Mouse (Mus musculus): Measurements from ENCODE around the gene Card10.

The Card10 gene

DNA sequence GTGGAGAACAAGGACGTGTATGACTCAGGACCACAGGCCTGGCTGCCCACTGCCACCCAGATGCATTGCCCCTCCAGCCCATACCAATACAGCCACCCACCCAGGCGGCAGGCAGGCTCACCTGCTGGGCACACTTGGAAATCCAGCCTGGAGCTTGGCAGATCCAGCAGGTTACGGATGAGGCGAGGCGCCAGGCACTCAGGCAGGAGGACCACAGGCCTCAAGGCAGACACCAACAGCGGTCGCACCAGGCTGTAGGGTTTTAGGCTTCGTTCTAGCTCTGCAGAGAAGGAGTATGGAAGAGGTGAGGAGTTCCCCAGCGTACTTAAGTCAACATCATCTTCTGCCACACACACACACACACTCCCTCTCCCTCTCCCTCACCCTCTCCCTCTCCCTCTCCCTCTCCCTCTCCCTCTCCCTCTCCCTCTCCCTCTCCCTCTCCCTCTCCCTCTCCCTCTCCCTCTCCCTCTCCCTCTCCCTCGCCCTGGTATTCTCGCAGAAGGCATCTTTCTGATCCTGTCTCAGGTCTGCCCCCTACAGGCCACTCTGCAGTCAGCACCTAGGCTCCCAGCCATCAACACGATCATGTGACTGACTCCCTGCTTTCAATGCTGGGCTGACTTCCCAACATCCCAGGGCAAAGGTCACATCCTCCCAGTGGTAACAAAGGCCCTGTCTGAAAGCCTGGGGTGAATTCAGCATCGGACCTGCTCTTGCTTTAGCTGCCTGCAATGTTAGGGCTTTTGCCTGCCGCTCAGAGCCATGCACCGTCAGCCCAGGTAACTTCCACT is 24.6 kb downstream of the Card10 start:
- intact Hi-C loops (cut with DNase I), result no loop called here

DNA sequence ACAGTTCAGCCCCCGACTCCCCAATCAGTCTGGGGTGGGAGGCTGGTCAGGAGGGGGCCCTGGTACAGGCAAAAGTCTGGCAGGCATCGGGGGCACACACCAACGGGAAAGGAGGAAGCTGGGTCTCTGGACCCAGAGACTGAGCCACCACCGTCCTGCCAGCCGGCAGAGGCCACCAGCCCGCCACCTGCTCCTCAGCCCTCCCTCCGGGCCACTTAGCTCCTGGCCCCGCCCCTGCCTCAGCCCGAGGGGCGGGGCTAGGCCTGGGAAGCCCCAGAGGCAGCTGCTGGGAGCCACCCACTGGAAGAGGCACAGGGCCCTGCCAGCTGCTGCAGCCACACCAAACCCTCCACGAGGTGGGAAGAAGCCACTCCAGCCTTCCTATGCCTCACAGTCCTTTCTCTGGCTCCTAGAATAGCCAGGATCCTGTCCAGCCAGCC is 29.5 kb downstream of the Card10 start, which contains the start of gene Mfng:
Mfng (minus strand) TSS at position 186 of the 440 bp plus-strand sequence.
- intact Hi-C loops (cut with DNase I), result no loop called here

DNA sequence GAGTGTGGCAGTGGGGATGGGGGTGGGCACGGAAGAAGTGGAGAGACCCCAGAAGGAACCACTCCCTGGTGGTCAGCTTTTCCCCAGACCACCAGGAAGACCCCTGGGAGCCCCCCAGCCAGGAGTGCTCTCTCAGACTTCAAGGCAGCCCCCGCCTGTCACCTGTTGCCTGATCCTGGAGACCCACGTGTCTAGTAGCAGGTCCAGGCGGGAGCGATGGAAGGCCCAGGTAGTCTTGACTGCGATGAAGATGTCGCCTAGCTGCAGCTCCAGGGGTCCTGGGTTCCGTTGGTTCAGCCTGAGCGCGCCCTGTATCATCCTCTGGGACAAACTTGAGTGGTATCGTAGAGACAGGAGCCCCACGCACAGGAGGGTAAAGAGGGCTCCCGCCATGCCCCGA is 30.0 kb downstream of the Card10 start:
- intact Hi-C loops (cut with DNase I), result no loop called here

DNA sequence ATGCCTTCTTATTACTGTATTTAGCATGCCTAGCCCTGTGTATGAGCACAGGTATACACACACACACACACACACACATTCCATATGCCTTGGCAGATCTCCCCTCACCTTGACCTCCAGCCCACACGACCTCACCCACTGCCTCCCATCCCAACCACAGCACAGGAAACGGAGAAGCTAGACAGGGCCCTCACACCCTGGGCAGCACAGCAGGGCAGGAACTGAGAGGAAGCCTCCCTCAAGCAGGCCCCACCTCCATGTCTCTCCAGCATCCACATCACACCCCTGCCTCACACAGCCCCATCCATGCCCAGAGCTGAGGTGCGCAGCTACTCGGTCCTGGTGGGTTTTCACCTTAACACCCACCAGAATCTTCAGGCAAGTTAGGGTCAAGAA is 30.5 kb downstream of the Card10 start:
- intact Hi-C loops (cut with DNase I), result no loop called here

DNA sequence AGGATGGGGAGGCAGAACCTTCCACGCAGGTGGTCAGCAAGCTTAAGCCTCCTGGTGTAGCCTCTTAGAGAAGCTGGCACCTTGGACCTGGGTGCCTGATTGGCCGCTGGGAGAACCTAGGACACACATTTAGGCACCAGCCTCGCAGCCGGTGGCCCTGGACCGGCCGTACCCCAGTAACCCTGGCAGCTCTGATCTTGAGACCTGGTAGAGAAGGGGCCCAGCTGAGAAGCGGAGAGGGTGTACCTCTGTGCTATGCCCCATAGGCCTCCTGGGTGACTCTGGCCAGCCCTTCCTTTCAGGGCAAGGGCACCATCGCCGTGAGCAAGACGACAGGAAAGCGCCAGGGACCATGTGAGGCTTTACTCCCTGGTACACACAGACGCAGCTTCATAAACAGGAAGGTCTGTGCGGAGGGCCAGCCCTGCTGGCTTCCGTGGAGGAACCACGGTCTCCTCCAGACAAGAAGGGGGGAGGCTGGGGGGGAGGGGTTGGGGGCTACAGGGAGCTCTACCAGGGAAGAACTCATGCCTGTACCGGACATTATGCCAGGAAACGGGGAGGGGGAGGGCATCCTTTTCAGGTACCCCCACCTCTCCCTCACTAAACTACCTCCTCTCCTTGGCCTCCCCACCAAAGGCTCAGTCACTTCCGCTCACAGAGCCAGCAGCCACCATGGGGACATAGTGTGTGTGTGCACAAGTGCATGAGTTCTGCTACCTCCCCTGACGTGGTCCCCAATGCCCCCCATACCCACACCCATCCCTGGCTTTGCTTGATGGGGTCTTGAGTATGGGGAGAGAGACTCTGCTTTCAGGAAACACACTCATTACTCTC is 31.1 kb downstream of the Card10 start:
- intact Hi-C loops (cut with DNase I), result no loop called here

DNA sequence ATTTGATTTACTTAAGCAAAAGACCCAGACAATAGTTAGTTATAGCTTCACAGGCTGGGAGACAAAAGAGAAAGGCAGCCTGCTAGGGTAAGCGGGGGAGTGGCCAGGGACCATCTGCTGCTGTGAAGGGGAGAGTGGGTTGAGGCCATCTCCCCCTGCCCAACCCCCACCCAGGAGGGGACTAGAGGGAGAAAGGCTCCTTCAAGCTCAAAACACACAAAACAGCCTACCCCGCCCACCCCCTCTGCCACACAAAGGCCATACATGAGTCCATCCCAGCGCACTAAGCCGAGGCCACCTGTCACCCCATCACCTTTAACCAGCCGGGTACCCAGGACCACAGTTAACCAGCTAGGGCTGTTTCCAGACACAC is 31.9 kb downstream of the Card10 start:
- intact Hi-C loops (cut with DNase I), result no loop called here

DNA sequence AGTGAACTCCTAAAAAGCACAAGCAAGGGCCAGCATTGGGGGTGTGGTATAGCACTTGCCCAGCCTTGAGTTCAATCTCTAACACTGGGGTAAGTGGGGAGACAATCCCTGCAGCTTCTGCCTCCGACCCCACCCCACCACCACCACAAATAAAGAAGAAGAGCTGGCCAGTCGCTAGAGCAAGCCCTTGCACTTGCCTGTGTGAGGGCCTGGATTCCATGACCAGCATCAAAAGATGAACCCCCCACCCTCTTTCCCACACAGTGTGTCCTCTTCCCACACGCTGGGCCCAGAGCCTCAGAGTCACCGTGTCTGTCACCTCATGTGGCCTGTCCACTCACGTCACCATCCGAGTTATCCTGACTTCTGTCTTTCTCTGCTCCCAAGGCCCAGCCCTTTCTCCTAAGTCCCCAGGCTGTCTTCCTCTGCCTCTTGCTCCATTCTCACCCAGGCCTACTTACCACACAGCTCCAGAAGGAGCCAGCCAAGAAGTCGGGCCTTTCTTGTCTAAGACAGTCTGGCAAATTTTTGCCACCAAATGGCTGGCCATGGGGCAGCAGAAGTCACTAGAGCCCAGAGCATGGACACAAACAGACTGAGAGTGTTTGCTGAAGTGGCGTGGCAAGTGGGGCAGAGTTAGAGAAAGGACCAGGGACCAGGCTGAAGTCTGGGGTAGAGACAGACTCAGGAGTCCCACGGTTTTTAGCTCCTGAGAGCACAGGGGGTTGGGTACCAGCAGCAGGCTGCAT is 32.4 kb downstream of the Card10 start:
- intact Hi-C loops (cut with DNase I), result no loop called here

DNA sequence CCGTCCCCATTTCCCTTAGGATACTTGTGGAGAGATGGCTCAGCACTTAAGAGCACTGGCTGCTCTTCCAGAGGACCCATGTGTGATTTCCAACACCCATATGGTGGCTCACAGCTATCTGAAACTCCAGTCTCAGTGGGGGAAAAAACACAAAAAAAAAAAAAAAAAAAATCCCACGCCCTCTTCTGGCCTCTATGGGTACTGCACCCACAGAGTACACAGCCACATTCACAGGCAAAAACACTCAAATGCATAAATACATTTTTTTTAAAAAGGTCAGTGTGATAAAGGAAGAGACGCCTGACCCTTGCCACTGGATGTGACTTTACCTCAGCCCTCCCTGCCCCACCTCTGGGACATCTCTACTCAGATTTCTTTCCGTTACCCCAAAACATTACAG is 33.8 kb downstream of the Card10 start:
- intact Hi-C loops (cut with DNase I), result no loop called here

DNA sequence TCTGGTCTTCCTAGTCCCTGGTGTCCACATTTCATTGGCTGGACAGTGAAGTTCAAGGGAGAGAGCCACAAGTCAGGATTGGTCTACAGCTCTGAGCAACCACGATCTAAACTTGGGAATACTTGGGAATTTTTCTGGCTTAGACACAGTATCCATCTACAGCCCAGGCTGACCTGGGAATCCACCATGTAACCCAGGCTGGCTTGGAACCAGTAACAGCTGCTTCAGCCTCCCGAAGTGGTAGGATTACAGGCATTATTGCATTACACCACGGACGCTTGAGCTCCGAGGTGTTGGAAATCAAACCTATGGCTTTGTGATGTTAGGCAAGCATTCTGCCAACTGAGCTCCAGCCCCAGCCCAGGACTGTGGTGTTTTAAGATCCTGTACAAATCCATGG is 39.1 kb downstream of the Card10 start:
- intact Hi-C loops (cut with DNase I), result no loop called here

DNA sequence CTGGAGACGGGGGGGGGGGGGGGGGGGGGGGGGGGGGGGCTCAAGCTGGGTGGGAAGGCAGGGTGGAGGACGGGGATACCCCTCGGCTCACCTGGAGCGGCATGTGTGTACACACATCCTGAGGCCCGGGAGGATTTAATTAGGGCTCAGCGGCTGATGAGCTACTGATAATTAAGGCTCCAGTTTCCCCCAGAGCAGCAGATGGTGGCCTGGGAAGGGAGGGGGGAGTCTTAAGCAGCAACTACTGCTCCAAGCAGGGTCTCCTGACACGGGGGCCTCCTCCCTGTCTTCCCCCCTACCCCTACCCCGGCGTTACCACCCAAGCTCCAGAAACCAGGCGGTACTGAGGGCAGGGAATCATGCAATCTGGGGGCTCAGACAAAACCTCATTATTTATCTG is 39.6 kb downstream of the Card10 start:
- intact Hi-C loops (cut with DNase I), result no loop called here

DNA sequence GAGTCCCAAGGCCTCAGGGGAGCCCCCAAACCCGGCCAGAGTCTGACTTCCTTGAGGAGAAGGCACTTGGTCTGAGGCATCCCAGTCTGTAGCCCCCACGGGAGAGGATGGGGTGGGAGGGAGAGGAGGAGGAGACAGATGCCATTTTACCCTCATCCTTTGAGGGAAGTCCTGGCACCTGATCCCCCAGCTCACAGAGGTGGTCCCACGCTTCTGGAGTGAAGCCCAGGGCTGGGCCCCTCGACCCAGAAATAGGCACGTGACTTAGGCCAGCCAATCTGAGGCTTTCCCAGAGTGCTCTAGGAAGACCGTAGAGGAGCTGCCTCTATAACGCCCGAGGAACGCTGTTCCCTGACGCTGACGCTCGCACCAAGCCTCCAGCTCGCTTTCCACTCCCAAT is 41.7 kb downstream of the Card10 start:
- intact Hi-C loops (cut with DNase I), result no loop called here

DNA sequence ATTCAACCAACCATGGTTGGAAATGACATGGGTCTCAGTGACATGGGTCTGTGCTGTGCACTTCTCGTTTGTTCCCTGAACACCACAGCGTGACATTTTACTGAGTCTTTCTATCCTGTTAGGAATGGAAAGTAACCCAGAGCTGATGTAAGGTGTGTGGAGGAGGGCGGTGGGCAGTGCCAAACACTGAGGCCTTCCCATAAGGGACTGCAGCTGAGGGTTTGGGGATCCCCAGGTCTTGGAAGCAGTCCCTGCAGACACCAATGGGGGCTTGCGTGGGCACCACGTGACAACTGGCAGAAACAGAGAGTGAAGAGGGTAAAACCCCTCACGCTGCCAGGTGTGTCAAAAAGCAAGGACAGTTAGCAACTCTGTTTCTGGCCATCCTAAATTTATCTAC is 44.7 kb downstream of the Card10 start:
- intact Hi-C loops (cut with DNase I), result no loop called here

DNA sequence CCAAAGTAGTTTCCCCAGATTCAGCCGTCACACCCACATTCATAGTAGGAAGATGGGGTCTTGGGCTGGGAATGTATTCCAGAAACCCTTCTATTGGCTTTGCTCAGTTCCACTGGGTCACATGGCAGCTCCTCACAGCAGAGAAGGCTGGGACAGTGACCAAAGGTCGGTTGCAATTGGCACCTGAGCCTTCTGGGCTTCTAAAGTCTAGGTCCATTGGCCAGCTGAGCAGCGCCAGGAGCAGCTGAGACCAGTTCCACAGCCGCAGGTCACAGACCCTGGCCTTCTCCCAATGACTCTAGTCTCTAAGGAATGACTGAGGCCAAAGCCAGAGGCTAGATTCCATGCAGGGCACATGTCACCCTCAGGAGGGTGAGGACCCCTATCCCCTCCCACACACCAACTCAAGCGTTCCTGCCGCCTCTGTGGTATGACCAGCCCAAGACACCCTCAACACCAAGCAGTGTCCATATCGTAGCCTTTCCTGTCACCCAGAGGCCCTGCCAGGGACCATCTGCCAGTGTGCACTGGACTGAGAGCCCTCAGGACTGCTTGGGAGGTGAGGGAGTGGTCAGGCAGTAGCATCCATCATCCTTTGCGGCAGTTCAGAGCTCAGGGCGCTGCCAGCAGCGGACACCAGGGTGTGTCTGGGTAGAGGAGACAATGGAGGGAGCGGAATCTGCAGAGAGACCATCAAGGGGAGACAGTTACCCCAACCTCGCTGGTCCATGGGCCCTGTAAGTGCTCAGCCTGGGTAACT is 46.7 kb downstream of the Card10 start:
- intact Hi-C loops (cut with DNase I), result no loop called here

DNA sequence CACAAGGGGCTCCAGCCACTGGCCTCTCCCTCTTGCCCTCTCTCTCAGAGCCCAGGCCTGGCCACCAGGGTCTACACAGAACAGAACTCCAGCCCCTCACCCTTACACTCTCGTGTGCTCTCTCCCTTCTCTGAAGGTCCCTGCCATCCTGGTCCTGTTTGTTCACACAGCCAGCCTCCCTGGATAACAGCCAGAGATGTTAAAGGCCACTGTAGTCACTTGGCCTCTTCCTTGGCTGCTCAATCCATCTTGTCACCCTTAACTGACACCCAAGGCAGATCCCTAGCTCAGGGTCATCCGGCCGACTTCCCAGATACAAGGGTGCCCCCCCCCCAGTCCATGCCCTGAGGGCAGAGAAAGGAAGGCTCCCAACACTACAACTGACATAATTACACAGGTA is 47.6 kb downstream of the Card10 start:
- intact Hi-C loops (cut with DNase I), result no loop called here

DNA sequence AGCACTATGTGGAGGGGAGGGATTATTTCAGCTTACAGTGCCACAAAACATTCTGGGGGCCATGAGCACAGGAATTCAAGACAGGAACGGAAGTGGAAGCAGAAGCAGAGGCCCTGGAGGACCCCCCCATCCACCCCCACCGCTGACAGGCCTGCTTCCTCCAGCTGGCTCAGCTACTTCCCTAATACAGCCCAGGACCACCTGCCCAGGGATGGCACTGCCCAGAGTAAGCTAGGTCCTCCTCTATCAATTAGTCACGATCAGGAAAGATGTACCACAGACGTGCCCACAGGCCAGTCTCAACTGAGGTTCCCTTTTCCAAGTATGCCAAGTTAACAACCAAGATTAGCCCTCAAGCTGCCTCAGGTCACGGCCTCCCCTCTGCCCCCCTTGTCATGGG is 48.7 kb downstream of the Card10 start:
- intact Hi-C loops (cut with DNase I), result no loop called here

DNA sequence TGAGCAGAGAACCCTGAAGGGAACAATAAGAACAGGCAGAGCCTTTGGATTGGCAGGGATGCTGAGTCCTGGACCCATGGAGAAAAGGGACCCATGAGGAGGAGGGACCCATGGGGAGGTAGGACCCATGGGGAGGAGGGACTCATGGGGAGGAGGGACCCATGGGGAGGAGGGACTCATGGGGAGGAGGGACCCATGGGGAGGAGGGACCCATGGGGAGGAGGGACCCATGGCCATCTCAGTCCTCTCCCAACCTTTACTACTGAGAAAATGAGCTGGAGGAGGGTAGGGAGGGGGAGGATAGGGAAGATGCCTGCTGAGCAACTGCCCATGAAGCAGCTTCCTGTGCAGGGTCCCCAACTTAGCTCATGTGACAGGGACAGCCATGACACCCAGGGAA is 49.9 kb downstream of the Card10 start:
- intact Hi-C loops (cut with DNase I), result no loop called here

DNA sequence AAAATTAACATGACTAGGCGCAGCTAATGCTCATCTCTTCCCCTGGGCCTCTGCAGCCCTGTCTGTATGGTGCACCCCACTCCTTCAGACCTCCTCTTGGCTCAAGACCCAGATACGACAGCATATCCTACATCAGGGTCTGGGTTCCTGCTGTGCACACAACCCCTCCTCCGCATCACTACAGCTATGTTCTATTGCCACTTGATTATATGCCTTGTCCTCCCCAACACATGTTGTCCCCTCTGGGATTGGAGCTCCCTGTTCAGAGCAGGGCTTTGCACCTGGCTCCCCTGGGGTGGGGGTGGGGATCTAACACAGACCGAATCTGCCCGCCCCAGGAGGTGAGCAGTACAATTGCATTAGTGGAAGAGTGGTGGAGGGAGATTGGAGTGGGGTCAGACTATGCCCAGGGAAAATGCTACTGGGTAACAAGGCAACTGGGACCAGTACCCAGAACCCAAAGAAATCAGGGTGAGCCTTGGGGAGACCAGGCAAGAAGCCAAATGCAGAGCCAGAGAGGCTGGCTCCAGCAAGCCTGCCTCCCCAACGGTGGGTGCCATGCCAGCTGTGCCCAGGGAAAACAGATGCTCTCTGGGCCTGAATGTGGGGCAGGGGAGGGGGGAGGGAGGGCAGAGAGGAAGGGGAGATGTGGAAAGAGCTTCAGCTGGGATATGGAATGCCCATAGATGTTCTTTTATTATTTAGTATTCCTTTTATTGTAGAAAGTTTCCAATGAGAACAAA is 52.1 kb downstream of the Card10 start:
- intact Hi-C loops (cut with DNase I), result no loop called here

DNA sequence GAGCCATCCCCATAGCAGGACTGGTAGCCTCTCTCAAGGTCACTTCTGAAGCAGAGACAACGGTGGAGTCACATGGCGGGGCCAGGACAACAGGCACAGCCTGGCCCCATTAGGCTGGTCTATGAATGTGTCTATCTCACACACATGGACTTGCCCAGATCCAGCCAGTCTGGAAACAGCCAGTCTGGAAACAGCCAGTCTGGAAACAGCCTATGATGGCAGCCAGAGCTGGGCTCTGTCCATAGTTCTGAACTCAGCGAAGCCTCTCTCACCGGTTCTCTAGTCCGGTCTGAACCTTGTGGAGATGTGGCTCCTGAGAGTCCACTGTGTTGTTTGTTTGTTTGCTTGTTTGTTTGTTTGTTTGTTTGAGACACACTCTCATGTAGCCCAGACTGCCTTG is 53.0 kb downstream of the Card10 start:
- intact Hi-C loops (cut with DNase I), result loop anchor here (10.0 kb wide), 1 partner anchor 165 kb away; no protein-coding TSS in a partner anchor

DNA sequence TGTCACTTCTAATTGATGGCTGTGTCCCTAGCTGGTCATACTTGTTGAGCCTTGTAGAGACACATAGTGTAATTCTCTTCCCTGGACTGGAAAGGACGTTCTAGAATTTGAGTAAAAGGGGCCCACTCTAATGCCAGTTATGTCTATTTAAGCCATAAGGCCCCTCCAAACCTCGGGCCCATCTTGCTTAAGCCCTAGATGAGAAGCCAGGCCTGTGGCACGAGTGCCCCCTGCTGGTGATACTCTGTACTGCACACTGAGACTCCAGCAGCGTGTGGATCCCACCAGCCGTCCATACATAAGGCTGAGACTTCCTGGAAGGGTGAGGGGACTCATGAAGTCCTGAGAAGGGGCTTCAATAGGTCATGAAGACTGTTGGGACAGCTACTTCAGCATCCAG is 58.6 kb downstream of the Card10 start:
- intact Hi-C loops (cut with DNase I), result loop anchor here (2.0 to 10.0 kb wide), 2 partner anchors 121 to 159 kb away; no protein-coding TSS in a partner anchor

DNA sequence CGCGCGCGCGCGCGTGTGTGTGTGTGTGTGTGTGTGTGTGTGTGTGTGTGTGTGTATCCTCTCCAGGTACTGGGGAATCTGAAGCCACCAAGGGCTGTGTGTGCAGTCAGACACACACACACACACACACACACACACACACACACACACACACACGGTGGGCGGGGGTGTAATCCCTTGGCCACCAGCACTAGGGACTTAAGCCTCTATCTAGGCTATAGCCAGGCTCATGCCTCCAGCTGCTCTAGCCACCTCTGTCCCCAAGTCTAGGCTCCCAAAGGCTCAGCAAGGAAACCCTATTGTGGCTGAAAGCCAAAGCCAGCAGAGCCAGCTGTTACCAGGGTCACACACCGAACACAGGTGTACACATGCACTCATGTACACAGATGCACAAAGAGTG is 60.0 kb downstream of the Card10 start:
- intact Hi-C loops (cut with DNase I), result loop anchor here (10.0 kb wide), 1 partner anchor 158 kb away; no protein-coding TSS in a partner anchor
